Mouse (Mus musculus): ENCODE data around the gene Hcfc2. TPM values are rescaled to one million over a fixed set of nuclear protein-coding genes. Genes with fewer than 3 reads are reported as not detected.

The Hcfc2 gene
- polyA plus RNA-seq (2014; fragmentation: Nextera tagmentation; extraction: Ambion mirVana), result 29.9 and 36.5 TPM in 2 replicates

DNA sequence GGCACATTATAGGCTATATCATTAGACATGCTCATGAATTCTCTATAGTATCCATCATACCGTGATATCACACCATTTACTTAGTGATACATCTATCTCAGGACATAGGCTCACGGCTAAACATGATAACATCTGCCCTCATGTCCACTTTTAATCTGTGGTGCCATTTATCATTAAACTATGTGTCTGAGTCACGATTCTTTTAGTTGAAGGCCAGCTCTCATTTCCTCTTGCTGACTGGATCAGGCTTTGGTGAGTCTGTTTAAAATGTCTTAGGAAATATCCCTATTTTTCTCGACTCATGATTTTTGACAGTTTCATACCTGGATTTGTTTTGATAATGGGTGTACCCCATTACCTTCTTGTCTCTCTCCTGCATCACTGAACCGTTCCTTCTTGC, at the start of gene Hcfc2:
Gene Hcfc2 (plus strand): TSS at position 205 of the 400 bp plus-strand sequence.
- 86% methylated on average over 5 of the region's 5 CpGs for WGBS

DNA sequence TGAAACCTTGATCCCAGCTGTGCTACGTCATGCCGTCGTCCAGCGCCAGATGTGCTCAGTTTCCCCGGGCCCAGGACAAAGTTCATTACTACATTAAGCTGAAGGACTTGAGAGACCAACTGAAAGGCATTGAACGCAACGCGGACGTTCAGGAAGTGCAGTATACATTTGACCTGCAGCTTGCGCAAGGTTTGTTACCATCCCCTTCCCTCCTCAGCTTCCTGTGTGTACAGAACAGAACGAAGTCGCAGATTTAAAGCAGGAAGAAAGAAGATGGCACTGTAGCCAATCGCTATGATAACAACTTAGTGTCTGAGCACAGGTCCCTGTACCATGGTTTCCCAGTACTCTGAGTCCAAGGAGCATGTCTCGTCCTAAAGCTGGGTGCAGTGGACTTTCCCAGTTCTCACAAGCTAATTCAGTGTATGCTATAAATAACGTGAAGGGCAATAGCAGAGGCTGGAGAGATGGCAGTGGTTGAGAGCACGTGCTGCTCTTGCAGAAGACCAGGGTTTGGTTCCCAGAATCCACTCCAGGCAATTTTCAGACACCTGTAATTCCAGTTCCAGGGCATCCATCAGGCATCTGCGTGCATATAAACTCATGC, 48.7 kb upstream of the Hcfc2 start:
- Histone ChIP-seq H3K27me3 (ENCODE audit: control insufficient read depth, insufficient read depth, low read length) (no peaks in the 10 kb centered on the region), H3K4me2 (ENCODE audit: low read depth, low read length) (no peak overlapping the region), H3K4me1 (ENCODE audit: control insufficient read depth, insufficient read depth, low read length) (no peaks in the 10 kb centered on the region), H3K9me3 (replicated peaks; ENCODE audit: control insufficient read depth, low read length) (no peaks in the 10 kb centered on the region), H3K9ac (replicated peaks; ENCODE audit: low read length) (no peak overlapping the region), H3K4me3 (ENCODE audit: low read depth, low read length) (no peak overlapping the region), H3K27ac (replicated peaks; ENCODE audit: low read depth, low read length) (no peak overlapping the region), H3K36me3 (replicated peaks; ENCODE audit: control insufficient read depth, insufficient read depth, low read depth, low read length) (peaks cover 11% of the 10 kb centered on the region)
- no peak for ATAC-seq (replicated peaks; ENCODE audit: insufficient number of reproducible peaks, low FRiP score, low TSS enrichment, low read depth)
- no peak for DNase-seq (ENCODE audit: low spot score)
- 95% methylated on average over 17 of the region's 17 CpGs for WGBS

More for the DNA sequence above, at the start of gene Hcfc2:
- H3K27ac ChIP-seq (replicated peaks; ENCODE audit: low read depth, low read length), result no peak within 1 kb of the TSS
- H3K4me3 ChIP-seq (ENCODE audit: low read depth, low read length), result no peak within 1 kb of the TSS
- H3K9ac ChIP-seq (replicated peaks; ENCODE audit: low read length), result no peak within 1 kb of the TSS
- no peak for ATAC-seq (replicated peaks; ENCODE audit: insufficient number of reproducible peaks, low FRiP score, low TSS enrichment, low read depth)
- H3K4me1 ChIP-seq (ENCODE audit: control insufficient read depth, insufficient read depth, low read length), result no peaks in the 10 kb centered on the region
- H3K4me2 ChIP-seq (ENCODE audit: low read depth, low read length), result no peak within 1 kb of the TSS
- H3K9me3 ChIP-seq (replicated peaks; ENCODE audit: control insufficient read depth, low read length), result no peaks in the 10 kb centered on the region
- no peaks in the 10 kb centered on the region for H3K27me3 ChIP-seq (ENCODE audit: control insufficient read depth, insufficient read depth, low read length)
- H3K36me3 ChIP-seq (replicated peaks; ENCODE audit: control insufficient read depth, insufficient read depth, low read depth, low read length), result no peaks in the 10 kb centered on the region
- no peak for DNase-seq (ENCODE audit: low spot score)

DNA sequence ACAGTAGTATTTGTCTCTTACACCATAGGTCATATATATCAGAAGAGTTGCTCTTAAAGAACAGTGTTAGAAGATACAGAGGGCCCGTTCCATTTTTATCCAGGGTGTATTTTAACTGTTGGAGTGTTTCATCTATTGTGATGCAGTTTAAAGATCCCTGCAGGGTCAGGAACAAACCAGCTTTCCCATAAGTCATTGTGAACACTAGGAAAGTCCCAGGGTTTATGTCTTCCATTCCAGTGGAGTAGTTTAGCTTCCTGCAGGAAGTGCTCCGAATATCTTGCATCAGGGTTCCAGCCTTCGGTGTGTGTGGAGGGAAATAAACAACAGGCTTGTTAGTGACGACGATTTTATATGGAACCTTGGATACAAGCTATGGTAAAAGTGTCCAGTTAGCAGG, 44.7 kb upstream of the Hcfc2 start:
- H3K4me2 ChIP-seq (ENCODE audit: low read depth, low read length), result no peak overlapping the region
- peaks cover 2% of the 10 kb centered on the region; the same call in 1 of the 2 replicates for H3K36me3 ChIP-seq (replicated peaks; ENCODE audit: control insufficient read depth, insufficient read depth, low read depth, low read length)
- H3K27ac ChIP-seq (replicated peaks; ENCODE audit: low read depth, low read length), result no peak overlapping the region
- no peak overlapping the region for H3K4me3 ChIP-seq (ENCODE audit: low read depth, low read length)
- no peak overlapping the region for H3K9ac ChIP-seq (replicated peaks; ENCODE audit: low read length)
- no peaks in the 10 kb centered on the region for H3K9me3 ChIP-seq (replicated peaks; ENCODE audit: control insufficient read depth, low read length)
- no peaks in the 10 kb centered on the region for H3K4me1 ChIP-seq (ENCODE audit: control insufficient read depth, insufficient read depth, low read length)
- WGBS, result 91% methylated on average over 5 of the region's 5 CpGs
- DNase-seq (ENCODE audit: low spot score), result no peak
- no peak for ATAC-seq (replicated peaks; ENCODE audit: insufficient number of reproducible peaks, low FRiP score, low TSS enrichment, low read depth)
- no peaks in the 10 kb centered on the region for H3K27me3 ChIP-seq (ENCODE audit: control insufficient read depth, insufficient read depth, low read length)

DNA sequence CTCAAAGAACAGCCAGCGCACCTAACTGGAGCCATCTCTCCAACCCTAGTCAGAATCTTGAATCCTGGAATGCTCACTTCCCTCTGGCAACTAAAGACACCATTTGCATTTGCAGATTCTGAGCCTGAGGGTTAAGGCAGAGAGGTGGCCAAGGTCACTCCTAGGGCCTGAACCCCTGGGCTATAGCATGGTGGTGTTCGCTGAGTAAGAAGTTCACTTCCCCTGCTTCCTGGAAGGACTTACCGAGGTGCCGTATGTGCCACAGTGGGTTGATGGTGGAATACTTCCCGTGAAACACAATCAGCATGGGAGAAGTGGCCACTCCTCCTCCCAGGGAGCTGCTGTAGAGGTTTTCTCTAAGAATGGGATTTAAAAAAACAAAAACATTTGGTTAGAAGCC, 43.3 kb upstream of the Hcfc2 start:
- no peak for DNase-seq (ENCODE audit: low spot score)

DNA sequence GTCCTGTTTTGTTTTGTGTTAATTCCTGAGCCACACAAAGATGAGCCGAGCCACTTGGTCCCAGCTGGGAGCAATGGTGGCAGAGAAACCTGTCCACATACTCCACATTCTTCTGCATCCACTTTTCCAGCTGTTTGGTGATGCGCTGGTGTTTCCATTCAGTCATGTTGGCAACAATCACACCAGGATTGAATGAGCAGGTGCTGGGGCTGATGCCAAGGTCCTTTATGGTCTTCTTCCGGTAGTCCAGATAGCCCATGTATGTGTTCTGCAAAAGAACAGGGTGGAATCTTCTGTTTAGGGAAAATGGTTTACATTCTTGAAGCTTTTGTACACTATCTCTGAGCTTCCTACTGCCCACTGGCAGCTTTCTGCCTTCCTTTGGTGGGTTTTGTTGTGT, 41.4 kb upstream of the Hcfc2 start:
- Histone ChIP-seq H3K4me1 (ENCODE audit: control insufficient read depth, insufficient read depth, low read length) (no peaks in the 10 kb centered on the region), H3K27me3 (ENCODE audit: control insufficient read depth, insufficient read depth, low read length) (no peaks in the 10 kb centered on the region), H3K9ac (replicated peaks; ENCODE audit: low read length) (no peak overlapping the region), H3K4me3 (ENCODE audit: low read depth, low read length) (no peak overlapping the region), H3K9me3 (replicated peaks; ENCODE audit: control insufficient read depth, low read length) (no peaks in the 10 kb centered on the region), H3K36me3 (replicated peaks; ENCODE audit: control insufficient read depth, insufficient read depth, low read depth, low read length) (no peaks in the 10 kb centered on the region), H3K4me2 (ENCODE audit: low read depth, low read length) (no peak overlapping the region), H3K27ac (replicated peaks; ENCODE audit: low read depth, low read length) (no peak overlapping the region)
- no peak for DNase-seq (ENCODE audit: low spot score)
- ATAC-seq (replicated peaks; ENCODE audit: insufficient number of reproducible peaks, low FRiP score, low TSS enrichment, low read depth), result no peak
- 75% methylated on average over 3 of the region's 3 CpGs for WGBS

More for the DNA sequence above, 43.3 kb upstream of the Hcfc2 start:
- Histone ChIP-seq H3K4me3 (ENCODE audit: low read depth, low read length) (no peak overlapping the region), H3K9me3 (replicated peaks; ENCODE audit: control insufficient read depth, low read length) (no peaks in the 10 kb centered on the region), H3K4me1 (ENCODE audit: control insufficient read depth, insufficient read depth, low read length) (no peaks in the 10 kb centered on the region), H3K9ac (replicated peaks; ENCODE audit: low read length) (no peak overlapping the region), H3K36me3 (replicated peaks; ENCODE audit: control insufficient read depth, insufficient read depth, low read depth, low read length) (peaks cover 2% of the 10 kb centered on the region; the same call in 1 of the 2 replicates), H3K27ac (replicated peaks; ENCODE audit: low read depth, low read length) (no peak overlapping the region), H3K4me2 (ENCODE audit: low read depth, low read length) (no peak overlapping the region), H3K27me3 (ENCODE audit: control insufficient read depth, insufficient read depth, low read length) (no peaks in the 10 kb centered on the region)
- ATAC-seq (replicated peaks; ENCODE audit: insufficient number of reproducible peaks, low FRiP score, low TSS enrichment, low read depth), result no peak
- WGBS, result 72% methylated on average over 5 of the region's 5 CpGs

DNA sequence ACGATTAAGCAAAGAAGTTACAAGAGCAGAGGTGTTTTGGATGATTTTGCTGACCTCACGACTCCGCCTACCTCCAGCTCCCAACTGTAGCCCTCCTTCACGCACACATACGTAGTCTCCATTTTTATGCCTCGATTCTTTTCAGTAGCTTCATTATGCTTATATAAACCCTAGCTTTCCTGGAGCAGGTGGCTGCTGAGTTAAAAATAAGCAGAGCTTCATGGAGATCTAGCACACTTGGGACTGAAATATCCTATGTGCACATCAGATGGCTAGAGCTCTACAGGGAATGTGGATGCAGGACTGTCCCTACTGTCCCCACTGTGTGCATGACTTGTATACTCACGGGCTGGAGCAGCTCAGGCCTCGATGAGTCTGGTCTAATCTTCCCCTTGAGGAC, 34.1 kb upstream of the Hcfc2 start:
- no peak for ATAC-seq (replicated peaks; ENCODE audit: insufficient number of reproducible peaks, low FRiP score, low TSS enrichment, low read depth)
- no peak overlapping the region for H3K4me2 ChIP-seq (ENCODE audit: low read depth, low read length)
- H3K9me3 ChIP-seq (replicated peaks; ENCODE audit: control insufficient read depth, low read length), result no peaks in the 10 kb centered on the region
- no peak for DNase-seq (ENCODE audit: low spot score)
- no peak overlapping the region for H3K27ac ChIP-seq (replicated peaks; ENCODE audit: low read depth, low read length)
- no peak overlapping the region for H3K4me3 ChIP-seq (ENCODE audit: low read depth, low read length)
- no peaks in the 10 kb centered on the region for H3K4me1 ChIP-seq (ENCODE audit: control insufficient read depth, insufficient read depth, low read length)
- no peaks in the 10 kb centered on the region for H3K36me3 ChIP-seq (replicated peaks; ENCODE audit: control insufficient read depth, insufficient read depth, low read depth, low read length)
- 86% methylated on average over 8 of the region's 8 CpGs for WGBS
- H3K9ac ChIP-seq (replicated peaks; ENCODE audit: low read length), result no peak overlapping the region
- no peaks in the 10 kb centered on the region for H3K27me3 ChIP-seq (ENCODE audit: control insufficient read depth, insufficient read depth, low read length)

DNA sequence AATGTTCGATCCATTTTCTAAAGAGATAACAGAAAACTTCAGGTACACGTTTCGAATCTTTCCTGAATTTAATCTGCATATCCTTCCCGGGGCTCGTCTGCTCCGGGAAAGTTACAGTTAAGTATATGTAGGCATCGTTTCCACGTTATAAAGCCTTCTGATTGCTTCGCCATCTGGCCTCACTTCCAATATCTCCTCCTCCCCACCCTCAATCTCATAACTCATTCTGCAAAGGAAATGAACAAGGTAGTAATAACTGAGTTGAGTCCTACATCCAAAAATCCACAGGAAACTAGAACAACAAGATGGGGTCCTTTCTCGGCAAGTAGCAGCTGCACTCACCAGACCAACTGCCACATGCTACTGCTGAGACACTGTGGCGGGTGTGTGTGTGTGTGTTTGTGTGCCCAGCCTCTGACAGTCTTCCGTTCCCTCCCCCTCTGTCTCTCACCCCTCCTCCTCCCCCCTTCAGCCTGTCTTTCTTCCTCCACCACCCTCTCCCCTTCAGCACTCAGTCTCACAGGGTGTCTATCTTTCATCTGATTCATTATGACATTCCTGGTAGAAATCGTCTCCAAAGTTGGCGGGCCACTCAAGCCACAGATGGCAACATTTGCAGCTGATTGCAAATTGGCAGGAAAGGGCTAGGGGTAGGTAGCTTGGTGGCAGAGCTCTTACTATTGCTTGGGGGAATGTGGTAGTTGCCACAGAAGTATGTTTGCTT, 33.5 kb upstream of the Hcfc2 start:
- H3K9ac ChIP-seq (replicated peaks; ENCODE audit: low read length), result no peak overlapping the region
- H3K27ac ChIP-seq (replicated peaks; ENCODE audit: low read depth, low read length), result no peak overlapping the region
- H3K4me2 ChIP-seq (ENCODE audit: low read depth, low read length), result no peak overlapping the region
- no peaks in the 10 kb centered on the region for H3K4me1 ChIP-seq (ENCODE audit: control insufficient read depth, insufficient read depth, low read length)
- H3K36me3 ChIP-seq (replicated peaks; ENCODE audit: control insufficient read depth, insufficient read depth, low read depth, low read length), result no peaks in the 10 kb centered on the region
- no peak for ATAC-seq (replicated peaks; ENCODE audit: insufficient number of reproducible peaks, low FRiP score, low TSS enrichment, low read depth)
- H3K27me3 ChIP-seq (ENCODE audit: control insufficient read depth, insufficient read depth, low read length), result no peaks in the 10 kb centered on the region
- 84% methylated on average over 14 of the region's 14 CpGs for WGBS
- H3K4me3 ChIP-seq (ENCODE audit: low read depth, low read length), result no peak overlapping the region
- DNase-seq (ENCODE audit: low spot score), result no peak
- no peaks in the 10 kb centered on the region for H3K9me3 ChIP-seq (replicated peaks; ENCODE audit: control insufficient read depth, low read length)

DNA sequence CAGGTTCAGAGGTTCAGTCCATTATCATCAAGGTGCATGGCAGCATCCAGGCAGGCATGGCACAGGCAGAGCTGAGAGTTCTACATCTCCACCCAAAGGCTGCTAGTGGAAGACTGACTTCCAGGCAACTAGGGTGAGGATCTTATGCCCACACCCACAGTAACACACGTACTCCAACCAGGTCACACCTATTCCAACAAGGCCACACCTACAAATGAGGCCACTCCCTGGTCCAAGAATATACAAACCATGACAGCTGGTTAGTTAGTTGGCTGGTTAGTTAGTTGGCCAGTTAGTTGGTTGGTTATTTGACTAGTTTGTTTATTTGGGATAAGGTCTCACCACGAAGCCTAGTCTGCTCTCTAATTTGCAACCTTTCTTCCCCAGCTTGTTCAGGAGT, 32.7 kb upstream of the Hcfc2 start:
- DNase-seq (ENCODE audit: low spot score) (no peak), ATAC-seq (replicated peaks; ENCODE audit: insufficient number of reproducible peaks, low FRiP score, low TSS enrichment, low read depth) (no peak)
- H3K36me3 ChIP-seq (replicated peaks; ENCODE audit: control insufficient read depth, insufficient read depth, low read depth, low read length), result no peaks in the 10 kb centered on the region

More for the DNA sequence above, 32.7 kb upstream of the Hcfc2 start:
- Histone ChIP-seq H3K9me3 (replicated peaks; ENCODE audit: control insufficient read depth, low read length) (no peaks in the 10 kb centered on the region), H3K4me3 (ENCODE audit: low read depth, low read length) (no peak overlapping the region), H3K9ac (replicated peaks; ENCODE audit: low read length) (no peak overlapping the region), H3K27ac (replicated peaks; ENCODE audit: low read depth, low read length) (no peak overlapping the region), H3K4me1 (ENCODE audit: control insufficient read depth, insufficient read depth, low read length) (no peaks in the 10 kb centered on the region), H3K27me3 (ENCODE audit: control insufficient read depth, insufficient read depth, low read length) (no peaks in the 10 kb centered on the region), H3K4me2 (ENCODE audit: low read depth, low read length) (no peak overlapping the region)
- 84% methylated on average over 2 of the region's 2 CpGs for WGBS
